Mouse (Mus musculus): ENCODE measurements at regions not wholly inside any gene's neighbourhood (a gene's known extent, or its start where the extent isn't known, plus 50 kb on each side); places are given as distances from the start of the nearest gene placed in this dataset.

- DNase-seq (ENCODE audit: low spot score): peak; percentile 6
Observed at GRCm38 (mm10) chr14:24081911-24082558, 67.7 kb upstream of the Kcnma1 start.

DNA sequence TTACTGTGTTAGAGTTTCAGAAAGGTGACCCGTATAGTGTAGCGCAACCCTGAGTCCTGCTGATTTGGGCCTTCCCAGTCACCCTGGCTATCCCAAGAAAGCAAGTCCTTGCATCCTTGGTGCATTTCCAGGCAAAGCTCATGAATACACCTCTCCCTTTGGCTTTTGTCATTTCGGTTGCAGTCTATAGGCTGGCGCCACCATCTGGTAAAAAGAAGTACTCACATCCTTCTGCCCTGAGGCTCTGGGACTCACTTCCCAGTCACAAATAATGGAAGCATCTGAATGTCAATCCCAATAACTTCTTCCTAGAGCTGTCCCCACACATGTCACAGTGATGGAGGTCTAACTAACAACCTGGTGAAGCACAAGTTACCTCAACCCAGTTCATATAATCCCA lies 54.4 kb upstream of the Kcnma1 start:
- no peak for DNase-seq (ENCODE audit: low spot score)

GRCm38 (mm10) chr14:24067657-24068056 lies 53.4 kb upstream of the Kcnma1 start:
- DNase-seq (ENCODE audit: low spot score): peak; percentile 32

GRCm38 (mm10) chr14:24065231-24065767 lies 51.0 kb upstream of the Kcnma1 start:
- DNase-seq (ENCODE audit: low spot score): no peak
